Mouse (Mus musculus): Measurements from ENCODE around the gene Lin54.

Lin54 gene

GRCm38 (mm10) chr5:100500458-100500961 is at the start of gene Lin54:
TSS of gene Lin54 (minus strand) at chr5:100500639.
- DNase-seq (ENCODE audit: low read depth), result peak; percentile 83

GRCm38 (mm10) chr5:100550151-100550550 is 49.7 kb upstream of the Lin54 start:
- no peak for DNase-seq (ENCODE audit: low read depth)

DNA sequence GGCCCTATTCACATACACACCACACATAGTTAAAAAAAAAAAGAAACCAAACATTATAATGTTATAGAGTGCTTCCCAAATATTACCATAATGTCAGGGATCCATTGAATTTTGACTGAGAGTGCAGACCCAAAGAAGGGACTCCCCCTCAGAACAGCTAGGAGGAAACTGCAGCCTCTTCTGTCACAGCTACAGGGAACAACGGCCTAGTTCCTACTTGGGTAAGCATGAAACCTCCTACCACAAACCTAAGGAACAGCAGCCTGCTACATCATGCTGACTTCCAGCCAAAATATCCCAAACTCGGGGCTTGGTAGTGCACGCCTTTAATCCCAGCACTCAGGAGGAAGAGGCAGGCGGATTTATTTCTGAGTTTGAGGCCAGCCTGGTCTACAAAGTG is 48.9 kb upstream of the Lin54 start:
- DNase-seq (ENCODE audit: low read depth), result no peak

DNA sequence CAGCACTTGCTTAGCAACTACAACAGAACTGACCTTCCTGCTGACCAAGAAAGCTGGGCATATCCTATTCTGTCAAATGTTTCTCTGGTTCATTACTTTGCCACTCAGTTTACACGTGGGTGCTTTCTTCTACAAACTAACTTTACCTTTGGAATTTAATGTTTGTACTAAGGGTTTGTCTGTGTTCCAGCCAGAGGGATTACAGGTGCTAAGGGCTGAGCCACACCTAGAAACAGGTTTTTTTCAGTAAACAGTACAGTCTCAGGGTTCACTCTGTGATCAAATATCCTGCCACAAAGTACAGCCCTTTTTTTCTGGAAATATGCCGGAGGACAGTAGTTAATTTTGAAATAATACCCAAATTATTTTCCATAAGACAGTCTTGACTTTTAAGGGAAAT is 47.8 kb upstream of the Lin54 start:
- no peak for DNase-seq (ENCODE audit: low read depth)

DNA sequence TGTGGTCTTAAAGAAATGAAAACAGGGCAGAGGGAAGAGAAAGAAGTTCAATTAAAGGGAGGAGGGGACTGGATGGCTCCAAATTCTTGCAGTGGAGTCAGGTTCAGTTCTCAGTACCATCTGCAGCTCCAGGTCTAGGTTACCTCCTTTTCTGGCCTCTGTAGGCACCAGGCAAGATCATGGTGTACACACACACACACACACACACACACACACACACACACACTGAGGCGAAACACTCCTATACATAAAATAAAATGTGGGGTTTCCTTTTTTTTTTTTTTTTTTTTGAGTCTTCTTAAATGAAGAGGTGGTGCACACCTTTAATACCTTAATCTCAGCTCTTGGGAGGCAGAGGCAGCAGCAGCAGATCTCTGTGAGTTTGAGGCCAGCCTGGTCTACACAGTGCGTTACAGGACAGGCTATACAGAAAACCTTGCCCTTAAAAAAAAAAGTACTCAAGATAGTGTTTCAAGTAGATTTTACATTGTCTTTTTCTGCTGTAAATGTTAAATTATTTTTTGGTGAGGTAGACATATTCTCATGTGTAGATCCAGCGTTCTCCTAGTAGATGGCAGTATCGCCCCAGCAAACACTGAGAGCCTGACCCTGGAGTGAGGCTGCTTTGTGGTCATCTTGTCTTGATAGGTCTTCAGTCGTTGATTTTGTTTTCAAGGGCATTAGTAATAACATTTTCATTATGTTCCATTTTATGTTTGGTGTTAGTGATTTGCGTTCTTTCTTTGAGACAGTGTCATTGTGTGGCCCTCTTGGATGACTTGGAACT is 46.0 kb upstream of the Lin54 start:
- no peak for DNase-seq (ENCODE audit: low read depth)

DNA sequence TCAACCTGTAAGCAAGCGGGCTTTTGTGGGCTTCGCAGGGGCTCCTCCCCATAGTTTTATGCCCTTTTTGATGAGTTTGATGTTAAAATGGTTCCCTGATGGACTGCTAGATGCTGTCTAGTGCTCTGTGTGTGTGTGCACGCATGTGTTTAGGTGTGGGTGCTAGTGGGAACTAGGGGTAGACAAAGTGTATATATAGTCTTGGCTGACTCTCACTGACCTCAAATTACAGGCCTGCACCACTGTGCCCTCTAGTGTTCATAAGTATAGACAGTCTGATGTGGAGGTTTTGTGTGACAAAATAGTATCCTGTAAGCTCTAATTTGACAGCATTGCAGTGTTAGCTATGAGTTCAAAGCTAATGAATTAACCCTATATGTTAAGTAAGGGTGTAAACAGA is 36.2 kb upstream of the Lin54 start:
- DNase-seq (ENCODE audit: low read depth), result no peak

DNA sequence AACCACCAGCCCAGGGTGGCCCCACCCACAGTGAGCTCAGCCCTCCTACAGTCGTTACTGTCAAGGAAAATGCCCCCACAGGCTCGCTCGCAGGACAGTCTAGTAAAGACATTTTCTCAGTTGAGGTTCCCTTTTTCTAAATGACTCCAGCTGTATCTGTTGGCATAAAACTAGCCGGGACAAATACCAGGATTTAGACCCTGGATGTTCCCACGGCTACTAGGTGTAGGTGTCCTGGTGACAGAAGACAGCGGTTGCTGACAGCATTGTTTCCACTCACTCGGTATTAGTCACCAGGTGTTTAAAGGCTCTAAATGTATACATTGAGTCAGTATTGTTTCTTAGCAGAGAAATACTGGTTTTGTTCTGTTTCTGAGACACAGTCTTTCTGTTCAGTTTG is 35.4 kb upstream of the Lin54 start:
- no peak for DNase-seq (ENCODE audit: low read depth)

GRCm38 (mm10) chr5:100526164-100526563 is 25.7 kb upstream of the Lin54 start:
- no peak for DNase-seq (ENCODE audit: low read depth)

GRCm38 (mm10) chr5:100525620-100526019 is 25.2 kb upstream of the Lin54 start:
- no peak for DNase-seq (ENCODE audit: low read depth)

DNA sequence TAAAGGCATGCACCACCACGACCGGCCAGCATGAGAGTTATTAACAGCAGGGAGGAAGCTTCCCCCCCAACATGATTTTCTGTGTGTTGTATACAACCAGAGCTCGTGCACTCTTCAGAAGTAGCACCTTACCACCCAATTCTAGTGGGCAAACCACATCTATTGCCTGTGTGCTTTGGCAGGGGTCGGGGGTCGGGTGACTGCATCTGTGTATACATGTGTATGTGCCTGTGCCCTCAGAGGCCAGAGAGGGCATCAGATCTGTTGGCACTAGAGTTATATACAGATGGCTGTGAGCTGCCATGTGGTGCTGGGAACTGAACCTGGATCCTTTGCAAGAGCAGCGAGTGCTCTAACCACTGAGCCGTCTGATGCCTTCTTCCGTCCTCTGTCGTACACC is 24.5 kb upstream of the Lin54 start:
- no peak for DNase-seq (ENCODE audit: low read depth)

- DNase-seq (ENCODE audit: low read depth), result no peak
These were observed 22.9 kb upstream of the Lin54 start for GRCm38 (mm10) chr5:100523331-100523730.

DNA sequence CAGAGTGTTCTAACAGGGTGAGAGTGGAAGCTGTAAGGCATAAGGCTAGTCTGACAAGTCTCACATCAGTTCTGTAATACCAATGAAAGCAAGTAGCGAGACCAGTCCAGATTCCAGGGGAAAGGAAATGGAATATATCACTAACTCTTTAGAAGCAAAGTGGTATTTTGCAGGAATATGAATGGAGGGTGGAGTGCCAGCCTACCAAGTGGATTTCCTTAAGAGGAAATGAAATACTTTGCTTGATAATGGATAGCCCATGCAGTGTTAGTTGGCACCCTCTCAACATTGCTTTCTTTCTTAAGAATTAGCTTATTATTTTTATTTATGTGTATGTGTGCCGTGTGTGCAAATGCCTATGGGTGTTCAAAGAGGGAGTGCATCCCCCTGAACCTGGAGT is 19.8 kb upstream of the Lin54 start:
- DNase-seq (ENCODE audit: low read depth), result no peak

DNA sequence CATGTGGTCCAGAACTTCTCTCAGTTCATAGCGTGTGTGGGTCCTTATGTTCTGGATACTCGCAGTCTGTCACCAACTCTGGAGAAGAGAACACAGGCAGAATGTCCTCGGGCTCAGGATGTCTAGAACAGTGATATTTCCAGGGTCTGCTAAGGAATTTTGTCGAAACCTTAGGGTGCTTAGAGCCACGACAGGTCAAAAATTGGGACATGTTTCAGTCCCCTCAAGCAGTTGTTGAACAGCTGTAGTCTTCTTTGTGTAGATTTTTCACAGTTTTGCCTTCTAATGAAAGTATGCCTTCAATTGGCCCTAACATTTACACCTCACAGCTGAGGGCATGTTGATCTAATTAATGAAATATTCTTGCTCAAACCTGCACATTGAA is 18.6 kb upstream of the Lin54 start:
- no peak for DNase-seq (ENCODE audit: low read depth)

GRCm38 (mm10) chr5:100518049-100519026 is 17.9 kb upstream of the Lin54 start, which contains the start of gene Cops4:
TSS of gene Cops4 (plus strand) at chr5:100518309.
- peak; percentile 99 for DNase-seq (ENCODE audit: low read depth)

GRCm38 (mm10) chr5:100512576-100512975 is 12.1 kb upstream of the Lin54 start:
- DNase-seq (ENCODE audit: low read depth), result no peak

DNA sequence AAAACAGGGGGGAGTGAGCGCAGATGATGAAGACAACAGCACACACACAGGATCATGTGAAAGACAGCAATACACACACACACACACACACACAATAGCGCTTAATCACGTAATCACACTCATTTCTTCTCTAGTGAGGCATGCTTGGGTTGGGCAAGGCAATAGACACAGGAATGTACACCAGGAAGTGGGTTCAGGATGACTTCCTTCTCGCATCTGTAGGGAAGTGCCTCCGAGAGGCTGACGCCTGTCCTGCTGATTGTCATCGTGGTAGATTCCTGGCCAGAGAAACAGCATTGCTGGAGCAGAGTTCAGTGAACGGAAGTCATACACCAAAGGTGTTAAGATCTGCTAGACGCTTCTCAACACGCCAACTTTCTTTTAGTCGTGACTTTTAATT is 8.8 kb upstream of the Lin54 start:
- DNase-seq (ENCODE audit: low read depth), result no peak

GRCm38 (mm10) chr5:100501267-100501666 is 828 bp upstream of the Lin54 start:
- no peak for DNase-seq (ENCODE audit: low read depth)

- DNase-seq (ENCODE audit: low read depth), result peak; percentile 40
These were observed 571 bp downstream of the Lin54 start for GRCm38 (mm10) chr5:100499831-100500304.

DNA sequence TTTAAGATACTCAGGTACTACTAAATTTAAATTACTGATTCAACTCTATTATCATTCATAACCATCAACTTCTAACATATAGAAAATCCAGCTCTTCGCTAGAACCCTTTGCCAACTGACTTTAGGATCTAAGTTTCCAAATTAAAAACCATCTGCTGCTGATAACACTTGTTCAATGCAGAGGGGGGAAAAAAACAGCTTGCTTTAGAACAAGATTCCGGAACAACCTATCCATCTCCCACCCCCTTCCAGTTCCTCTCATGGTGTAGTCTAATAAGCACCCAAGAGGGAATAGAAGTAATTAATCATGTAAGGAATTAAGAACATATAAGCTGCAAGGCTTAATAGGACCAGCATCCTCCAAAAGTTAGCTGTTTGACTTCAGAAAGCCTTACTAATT is 1.2 kb downstream of the Lin54 start:
- DNase-seq (ENCODE audit: low read depth), result peak; percentile 33

DNA sequence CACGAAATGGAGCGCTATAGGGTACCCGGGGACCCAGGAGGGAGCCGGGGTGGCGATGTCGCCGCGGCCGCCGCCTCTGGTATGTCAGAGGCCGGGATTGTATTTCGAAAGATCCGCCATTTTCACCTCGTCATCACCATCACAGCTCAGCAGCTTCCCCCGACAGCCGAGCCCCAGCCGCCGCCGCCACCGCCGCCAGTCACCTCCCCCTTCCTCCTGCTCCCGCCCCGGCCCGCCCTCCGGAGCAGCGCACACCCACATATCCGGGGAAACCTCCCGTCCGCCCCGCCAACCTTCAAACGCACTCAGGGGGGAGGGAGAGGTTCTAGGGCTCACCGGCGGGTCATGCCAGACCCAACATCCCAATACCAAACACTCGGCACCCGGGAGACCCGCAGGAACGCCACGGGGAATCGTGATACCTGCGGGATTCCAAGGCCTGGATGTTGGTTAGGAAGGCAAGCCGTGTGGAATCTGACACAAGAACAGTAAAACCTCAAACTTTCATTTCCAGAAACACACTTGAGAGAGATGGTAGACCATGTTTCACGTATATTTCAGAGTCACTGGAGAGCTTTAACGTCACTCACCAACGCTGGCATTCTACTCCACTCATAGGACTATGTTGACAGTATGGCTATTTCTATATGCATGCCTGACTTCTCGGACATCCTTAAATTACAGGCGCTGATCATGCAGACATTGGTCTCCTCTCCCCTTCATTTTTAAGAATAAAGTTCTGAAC is 1.8 kb downstream of the Lin54 start:
- DNase-seq (ENCODE audit: low read depth), result peak; percentile 77

DNA sequence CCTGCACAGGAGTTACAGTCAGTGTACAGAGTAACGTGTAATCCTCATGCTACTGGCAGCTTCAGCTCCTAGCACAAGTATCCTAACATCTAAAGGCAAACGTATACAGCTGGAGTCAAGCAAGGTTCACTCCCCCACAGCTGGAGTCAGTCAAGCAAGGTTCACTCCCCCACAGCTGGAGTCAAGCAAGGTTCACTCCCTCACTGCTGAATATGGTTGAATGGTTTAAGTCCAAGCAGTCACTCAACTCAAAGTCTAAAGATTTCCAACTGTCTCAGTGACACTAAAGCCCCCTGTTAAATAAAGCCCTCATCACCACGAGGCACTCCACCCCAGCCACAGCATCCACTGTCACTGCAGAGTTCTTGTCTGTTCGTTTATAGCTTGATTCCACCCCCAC is 8.7 kb downstream of the Lin54 start:
- no peak for DNase-seq (ENCODE audit: low read depth)

DNA sequence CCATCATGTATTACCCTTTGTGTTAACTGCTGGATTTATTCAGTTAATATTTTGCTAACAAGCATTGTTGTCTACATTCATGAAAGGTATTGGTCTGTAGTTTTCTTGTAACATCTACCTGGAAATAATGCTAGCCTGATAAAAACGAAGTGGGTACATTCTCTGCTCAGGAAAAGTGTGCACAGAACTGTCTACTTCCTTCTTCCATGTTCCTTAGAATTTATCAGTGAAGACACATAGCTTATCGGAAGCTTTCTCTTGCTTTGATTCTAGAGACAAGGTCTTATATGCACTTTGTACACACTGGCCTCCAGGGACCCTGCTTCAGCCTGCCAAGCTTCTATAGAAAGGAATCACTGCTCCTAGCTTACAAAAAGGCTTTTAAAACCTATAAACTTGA is 11.1 kb downstream of the Lin54 start:
- no peak for DNase-seq (ENCODE audit: low read depth)

Measured in c-Kit-positive CD71-positive TER-119-negative erythroid progenitor cells, embryonic 14.5 days (primary cell).